Mouse (Mus musculus): ENCODE measurements around the gene Rbms3.

DNA sequence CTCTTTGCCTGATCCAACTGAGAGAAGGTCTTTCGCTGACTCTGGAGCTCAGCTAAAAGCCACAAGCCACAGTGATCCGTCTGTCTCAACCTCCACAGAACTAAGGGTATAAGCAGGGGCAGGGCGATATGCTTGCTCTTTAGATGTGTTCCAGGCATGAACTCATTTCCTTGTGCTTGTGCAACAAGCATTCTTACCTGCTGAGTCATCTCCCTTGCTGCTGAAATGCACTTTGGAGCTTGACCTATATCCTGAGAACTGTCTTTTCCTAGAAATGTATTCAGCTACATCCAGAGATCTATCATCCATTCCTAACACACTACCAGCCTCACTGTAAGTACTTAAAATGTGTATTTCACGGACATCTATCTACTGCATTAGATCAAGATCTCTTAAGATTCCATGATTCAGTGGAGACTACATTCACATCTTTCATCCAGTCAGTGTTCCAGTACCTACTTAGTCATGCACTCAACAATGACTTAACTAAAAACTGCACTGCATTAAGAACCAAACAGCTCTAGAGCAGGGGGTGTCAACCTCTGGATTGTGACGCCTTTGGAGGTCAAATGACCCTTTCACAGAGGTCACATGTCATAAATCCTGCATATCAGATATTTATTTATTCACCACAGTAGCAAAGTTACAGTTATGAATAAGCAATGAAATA is 58.4 kb downstream of the Rbms3 start:
- no peak for TF ChIP-seq POLR2A (IDR thresholded peaks at IDR 0.05; ENCODE audit: insufficient read depth, low read depth, low read length)
- TF ChIP-seq CTCF (IDR thresholded peaks at IDR 0.05; ENCODE audit: insufficient read depth, low read depth, low read length), result no peak
